Mouse (Mus musculus) embryonic fibroblast, embryonic 13.5 days (primary cell): ENCODE measurements around the gene Pwwp2b.

Experiments used
- CTCF ChIP-seq: IDR thresholded peaks from 2 replicates; pipeline ENCODE4 v1.5.1; 2011; ENCODE audit warnings: mild to moderate bottlenecking, control low read depth, low read length, moderate library complexity, borderline replicate concordance; ENCODE audit not compliant: insufficient read depth
- POLR2A ChIP-seq: IDR thresholded peaks from 2 replicates; pipeline ENCODE4 v1.6.1; 2011; ENCODE audit warnings: low read depth, mild to moderate bottlenecking, control low read depth, low read length, moderate library complexity

- no peak for TF ChIP-seq CTCF
- TF ChIP-seq POLR2A, result no peak
These were observed 18.0 kb upstream of the Pwwp2b start for GRCm38 (mm10) chr7:139230241-139230640.
